Mouse (Mus musculus): ENCODE data around the gene Dpyd. TPM values are rescaled to one million over a fixed set of nuclear protein-coding genes. Genes with fewer than 3 reads are reported as not detected.

Gene Dpyd
- polyA plus RNA-seq, 1 experiment from 2014 or later: 3.6 TPM

DNA sequence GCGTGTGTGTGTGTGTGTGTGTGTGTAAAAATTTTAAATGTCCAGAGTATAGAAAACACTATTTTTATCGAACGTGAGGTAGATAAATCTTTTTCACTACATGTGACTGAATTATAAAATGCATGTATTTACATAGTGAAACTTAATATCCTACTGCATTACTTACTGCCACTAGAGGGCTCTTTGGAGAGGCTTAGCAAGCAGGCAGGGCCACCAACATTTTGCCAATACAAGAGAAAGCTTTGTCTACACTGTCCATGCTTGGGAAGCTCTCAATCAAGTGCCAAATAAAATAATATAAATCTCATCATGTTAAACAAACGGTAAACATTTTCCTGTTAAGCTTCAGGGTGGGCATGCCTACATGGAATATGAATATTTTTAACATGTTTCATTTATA, 429.9 kb downstream of the Dpyd start:
- Histone ChIP-seq H3K27me3 (ENCODE audit: control insufficient read depth, insufficient read depth, low read length) (no peaks in the 10 kb centered on the region), H3K9me3 (ENCODE audit: control insufficient read depth, low read length) (no peaks in the 10 kb centered on the region), H3K4me2 (replicated peaks; ENCODE audit: low read depth, low read length) (no peak overlapping the region), H3K27ac (ENCODE audit: low read depth, low read length) (no peak overlapping the region), H3K9ac (ENCODE audit: low read depth, low read length) (no peak overlapping the region), H3K4me1 (replicated peaks; ENCODE audit: control insufficient read depth, insufficient read depth, low read length) (no peaks in the 10 kb centered on the region), H3K4me3 (ENCODE audit: low read depth, low read length) (no peak overlapping the region), H3K36me3 (ENCODE audit: control insufficient read depth, insufficient read depth, low read length) (no peaks in the 10 kb centered on the region)
- no peak for ATAC-seq (ENCODE audit: low FRiP score)
- DNase-seq (ENCODE audit: low spot score): no peak
- WGBS: 85% methylated on average over 4 of the region's 4 CpGs

DNA sequence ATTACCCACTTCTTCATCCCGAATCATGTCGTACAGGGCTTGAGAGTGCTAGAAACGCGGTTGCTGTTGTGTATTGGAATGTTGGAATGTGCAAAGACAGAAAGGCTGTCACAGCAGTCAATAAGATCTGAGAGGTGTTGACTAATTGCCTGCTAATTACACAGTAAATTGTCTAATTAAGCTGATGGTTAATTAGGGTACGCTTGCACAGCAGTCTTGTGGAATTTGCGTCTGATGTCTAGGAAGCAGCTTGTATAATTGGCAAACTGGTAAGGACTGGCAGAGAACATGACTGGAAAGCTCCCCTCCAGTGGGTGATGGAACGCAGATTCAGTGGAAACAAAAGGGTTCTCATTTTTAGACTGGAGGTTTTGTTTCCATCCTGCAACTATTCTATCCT, 459.3 kb downstream of the Dpyd start:
- ATAC-seq (ENCODE audit: low FRiP score): no peak
- Histone ChIP-seq H3K9ac (ENCODE audit: low read depth, low read length) (no peak overlapping the region), H3K4me2 (replicated peaks; ENCODE audit: low read depth, low read length) (no peak overlapping the region), H3K36me3 (ENCODE audit: control insufficient read depth, insufficient read depth, low read length) (no peaks in the 10 kb centered on the region), H3K4me1 (replicated peaks; ENCODE audit: control insufficient read depth, insufficient read depth, low read length) (no peaks in the 10 kb centered on the region), H3K4me3 (ENCODE audit: low read depth, low read length) (no peak overlapping the region), H3K9me3 (ENCODE audit: control insufficient read depth, low read length) (no peaks in the 10 kb centered on the region), H3K27me3 (ENCODE audit: control insufficient read depth, insufficient read depth, low read length) (no peaks in the 10 kb centered on the region), H3K27ac (ENCODE audit: low read depth, low read length) (no peak overlapping the region)
- 80% methylated on average over 7 of the region's 7 CpGs for WGBS
- DNase-seq (ENCODE audit: low spot score): no peak

DNA sequence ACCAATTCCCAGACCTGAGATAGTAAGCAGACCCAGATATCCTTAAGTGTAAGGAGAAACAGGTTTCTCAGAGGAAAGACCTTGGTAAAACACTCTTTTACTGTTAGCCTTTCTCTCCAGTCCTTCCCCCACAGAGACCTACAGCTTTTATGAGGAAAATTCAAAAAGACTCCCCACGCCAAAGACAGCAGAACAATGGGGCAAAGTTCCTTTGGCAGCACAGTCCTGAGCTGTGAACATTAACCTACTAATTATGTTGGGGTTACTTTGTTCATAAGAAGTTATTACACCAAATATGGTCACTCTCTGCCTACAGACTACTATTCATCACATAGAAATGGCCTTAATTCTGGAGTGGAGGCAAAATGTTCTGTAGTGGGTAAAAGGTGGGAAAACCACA, 480.7 kb downstream of the Dpyd start:
- ATAC-seq (ENCODE audit: low FRiP score) (no peak), DNase-seq (ENCODE audit: low spot score) (no peak)
- no peaks in the 10 kb centered on the region for H3K4me1 ChIP-seq (replicated peaks; ENCODE audit: control insufficient read depth, insufficient read depth, low read length)
- H3K9me3 ChIP-seq (ENCODE audit: control insufficient read depth, low read length): no peaks in the 10 kb centered on the region
- no peak overlapping the region for H3K27ac ChIP-seq (ENCODE audit: low read depth, low read length)
- no peak overlapping the region for H3K4me2 ChIP-seq (replicated peaks; ENCODE audit: low read depth, low read length)
- no peak overlapping the region for H3K9ac ChIP-seq (ENCODE audit: low read depth, low read length)
- no peaks in the 10 kb centered on the region for H3K36me3 ChIP-seq (ENCODE audit: control insufficient read depth, insufficient read depth, low read length)
- H3K27me3 ChIP-seq (ENCODE audit: control insufficient read depth, insufficient read depth, low read length): no peaks in the 10 kb centered on the region
- H3K4me3 ChIP-seq (ENCODE audit: low read depth, low read length): no peak overlapping the region
- 71% methylated on average over 1 of the region's 1 CpGs for WGBS

DNA sequence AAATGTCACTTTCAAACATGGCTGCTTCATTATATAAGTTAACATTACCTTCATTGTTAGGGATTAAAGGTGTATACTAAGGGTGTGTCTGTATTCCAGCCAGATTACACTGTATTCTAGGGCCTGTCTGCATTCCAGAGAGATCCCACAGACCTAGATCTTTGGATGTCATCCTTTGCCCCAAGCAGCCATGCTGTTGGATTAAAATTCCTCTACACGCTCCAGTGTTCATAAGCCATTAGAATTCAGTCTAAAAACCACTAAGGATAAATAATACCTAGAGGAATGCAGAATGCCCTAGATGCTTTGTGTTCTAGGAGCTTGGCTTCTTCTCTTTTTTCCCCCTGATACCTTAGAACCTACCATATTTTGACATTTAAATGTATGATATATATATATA, 494.2 kb downstream of the Dpyd start:
- no peak overlapping the region for H3K9ac ChIP-seq (ENCODE audit: low read depth, low read length)
- DNase-seq (ENCODE audit: low spot score): no peak
- H3K27me3 ChIP-seq (ENCODE audit: control insufficient read depth, insufficient read depth, low read length): no peaks in the 10 kb centered on the region
- H3K4me1 ChIP-seq (replicated peaks; ENCODE audit: control insufficient read depth, insufficient read depth, low read length): no peaks in the 10 kb centered on the region
- H3K9me3 ChIP-seq (ENCODE audit: control insufficient read depth, low read length): no peaks in the 10 kb centered on the region
- H3K4me2 ChIP-seq (replicated peaks; ENCODE audit: low read depth, low read length): no peak overlapping the region
- H3K36me3 ChIP-seq (ENCODE audit: control insufficient read depth, insufficient read depth, low read length): no peaks in the 10 kb centered on the region
- no peak overlapping the region for H3K27ac ChIP-seq (ENCODE audit: low read depth, low read length)
- no peak overlapping the region for H3K4me3 ChIP-seq (ENCODE audit: low read depth, low read length)
- WGBS: 89% methylated on average over 1 of the region's 1 CpGs
- no peak for ATAC-seq (ENCODE audit: low FRiP score)

DNA sequence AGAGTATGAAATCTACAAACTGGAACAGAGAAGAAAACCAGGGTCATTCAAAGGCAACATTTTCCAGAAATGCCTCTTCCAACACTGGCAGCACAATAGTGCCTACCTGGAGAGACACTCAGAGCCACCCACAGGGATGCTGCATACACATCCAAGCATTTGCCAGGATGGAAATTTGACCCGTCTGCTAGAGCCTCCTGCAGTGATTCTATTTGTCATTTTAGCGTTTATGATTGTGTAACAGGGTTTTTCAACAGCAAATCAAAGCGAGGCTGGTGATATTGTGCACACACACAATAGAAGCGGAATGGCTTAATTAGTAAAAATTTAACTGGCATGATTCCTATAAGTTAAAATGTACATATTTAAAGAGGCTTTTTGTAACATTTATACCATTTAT, 501.3 kb downstream of the Dpyd start:
- no peaks in the 10 kb centered on the region for H3K9me3 ChIP-seq (ENCODE audit: control insufficient read depth, low read length)
- H3K9ac ChIP-seq (ENCODE audit: low read depth, low read length): no peak overlapping the region
- WGBS: 47% methylated on average over 4 of the region's 4 CpGs
- DNase-seq (ENCODE audit: low spot score): no peak
- H3K27ac ChIP-seq (ENCODE audit: low read depth, low read length): no peak overlapping the region
- H3K4me3 ChIP-seq (ENCODE audit: low read depth, low read length): no peak overlapping the region
- 0 out of 2 replicates have a peak, but pooled peaks have one; percentile 47 for ATAC-seq (ENCODE audit: low FRiP score)
- no peaks in the 10 kb centered on the region for H3K36me3 ChIP-seq (ENCODE audit: control insufficient read depth, insufficient read depth, low read length)
- no peaks in the 10 kb centered on the region for H3K27me3 ChIP-seq (ENCODE audit: control insufficient read depth, insufficient read depth, low read length)
- H3K4me1 ChIP-seq (replicated peaks; ENCODE audit: control insufficient read depth, insufficient read depth, low read length): no peaks in the 10 kb centered on the region
- no peak overlapping the region for H3K4me2 ChIP-seq (replicated peaks; ENCODE audit: low read depth, low read length)

DNA sequence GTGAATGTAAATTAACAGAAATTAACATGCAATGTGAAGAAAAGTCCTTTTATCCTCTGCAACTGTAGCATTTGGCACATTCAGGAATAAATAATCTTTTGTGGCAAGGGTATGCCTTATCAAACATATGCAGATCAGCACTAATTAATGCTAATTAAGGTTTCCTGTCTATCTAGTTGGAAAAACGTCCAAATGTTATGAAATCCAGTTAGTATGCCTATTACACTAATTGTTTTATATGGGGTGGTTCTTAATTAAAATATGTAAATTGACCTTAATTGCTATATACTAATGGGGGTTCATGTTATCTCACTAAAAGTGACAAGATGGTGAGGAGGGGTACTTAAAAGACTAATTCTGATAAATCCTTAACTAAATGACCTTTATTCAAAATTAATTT, 501.7 kb downstream of the Dpyd start:
- H3K4me3 ChIP-seq (ENCODE audit: low read depth, low read length): no peak overlapping the region
- H3K27me3 ChIP-seq (ENCODE audit: control insufficient read depth, insufficient read depth, low read length): no peaks in the 10 kb centered on the region
- 24% methylated on average over 1 of the region's 1 CpGs for WGBS
- no peak overlapping the region for H3K4me2 ChIP-seq (replicated peaks; ENCODE audit: low read depth, low read length)
- H3K27ac ChIP-seq (ENCODE audit: low read depth, low read length): no peak overlapping the region
- H3K4me1 ChIP-seq (replicated peaks; ENCODE audit: control insufficient read depth, insufficient read depth, low read length): no peaks in the 10 kb centered on the region
- H3K36me3 ChIP-seq (ENCODE audit: control insufficient read depth, insufficient read depth, low read length): no peaks in the 10 kb centered on the region
- ATAC-seq (ENCODE audit: low FRiP score) (no peak), DNase-seq (ENCODE audit: low spot score) (no peak)
- H3K9ac ChIP-seq (ENCODE audit: low read depth, low read length): no peak overlapping the region
- no peaks in the 10 kb centered on the region for H3K9me3 ChIP-seq (ENCODE audit: control insufficient read depth, low read length)

DNA sequence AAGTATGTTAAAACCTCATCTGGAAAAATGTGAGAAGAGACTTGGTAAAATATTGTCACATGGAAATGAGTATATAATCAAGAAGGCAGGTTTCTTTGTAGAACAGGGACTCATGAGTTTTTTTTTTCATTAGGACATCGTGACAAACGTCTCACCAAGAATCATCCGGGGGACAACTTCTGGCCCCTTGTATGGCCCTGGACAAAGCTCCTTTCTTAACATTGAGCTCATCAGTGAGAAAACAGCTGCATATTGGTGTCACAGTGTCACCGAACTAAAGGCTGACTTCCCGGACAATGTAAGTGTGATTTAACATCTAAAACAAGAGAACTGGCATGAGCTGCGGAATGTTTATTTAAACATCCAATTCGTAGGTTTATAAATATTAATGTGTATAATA, 502.8 kb downstream of the Dpyd start:
- no peak overlapping the region for H3K4me3 ChIP-seq (ENCODE audit: low read depth, low read length)
- 45% methylated on average over 7 of the region's 7 CpGs for WGBS
- no peaks in the 10 kb centered on the region for H3K4me1 ChIP-seq (replicated peaks; ENCODE audit: control insufficient read depth, insufficient read depth, low read length)
- H3K9me3 ChIP-seq (ENCODE audit: control insufficient read depth, low read length): no peaks in the 10 kb centered on the region
- H3K4me2 ChIP-seq (replicated peaks; ENCODE audit: low read depth, low read length): no peak overlapping the region
- H3K27me3 ChIP-seq (ENCODE audit: control insufficient read depth, insufficient read depth, low read length): no peaks in the 10 kb centered on the region
- no peak for ATAC-seq (ENCODE audit: low FRiP score)
- H3K27ac ChIP-seq (ENCODE audit: low read depth, low read length): no peak overlapping the region
- no peaks in the 10 kb centered on the region for H3K36me3 ChIP-seq (ENCODE audit: control insufficient read depth, insufficient read depth, low read length)
- DNase-seq (ENCODE audit: low spot score): no peak
- no peak overlapping the region for H3K9ac ChIP-seq (ENCODE audit: low read depth, low read length)

DNA sequence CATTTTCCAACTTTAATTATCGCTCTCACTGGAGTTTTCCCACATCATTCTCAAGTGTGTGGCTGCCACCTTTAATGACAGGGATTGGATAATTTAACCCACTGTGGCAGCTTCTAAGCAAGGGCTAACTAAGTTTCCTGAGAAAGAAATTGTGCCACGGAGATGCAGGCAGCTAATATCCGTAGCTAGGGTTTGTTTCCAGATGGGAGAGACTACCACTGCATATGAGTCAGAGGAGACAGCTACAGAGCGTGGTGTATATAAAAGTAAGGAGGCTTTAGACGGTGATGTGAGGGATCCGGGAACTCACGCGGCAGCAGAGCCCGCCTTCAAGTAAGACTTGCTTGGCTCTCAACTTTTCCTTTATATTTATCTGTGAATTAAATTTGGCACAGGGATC, 505.3 kb downstream of the Dpyd start:
- WGBS: 83% methylated on average over 9 of the region's 9 CpGs
- Histone ChIP-seq H3K4me2 (replicated peaks; ENCODE audit: low read depth, low read length) (no peak overlapping the region), H3K9me3 (ENCODE audit: control insufficient read depth, low read length) (no peaks in the 10 kb centered on the region), H3K36me3 (ENCODE audit: control insufficient read depth, insufficient read depth, low read length) (no peaks in the 10 kb centered on the region), H3K4me3 (ENCODE audit: low read depth, low read length) (no peak overlapping the region), H3K27me3 (ENCODE audit: control insufficient read depth, insufficient read depth, low read length) (no peaks in the 10 kb centered on the region), H3K27ac (ENCODE audit: low read depth, low read length) (no peak overlapping the region), H3K4me1 (replicated peaks; ENCODE audit: control insufficient read depth, insufficient read depth, low read length) (no peaks in the 10 kb centered on the region), H3K9ac (ENCODE audit: low read depth, low read length) (no peak overlapping the region)
- DNase-seq (ENCODE audit: low spot score) (no peak), ATAC-seq (ENCODE audit: low FRiP score) (no peak)

DNA sequence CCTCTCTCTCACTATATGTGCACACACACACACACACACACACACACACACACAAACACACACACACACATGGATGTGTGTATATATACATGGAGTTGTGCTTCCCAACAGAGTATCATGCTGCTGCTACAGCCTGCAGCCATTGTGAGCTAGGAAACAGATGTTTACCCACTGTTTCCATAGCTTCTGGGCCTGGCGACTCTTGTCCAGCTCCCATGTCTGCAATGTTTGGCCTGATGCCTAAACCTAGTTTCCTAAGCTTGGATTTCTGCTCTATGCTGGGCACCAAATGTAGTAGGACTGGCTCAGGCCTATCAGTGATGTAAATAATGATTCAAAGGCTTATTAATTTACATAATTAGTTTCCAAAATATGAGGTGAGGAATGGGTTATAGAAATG, 524.7 kb downstream of the Dpyd start:
- Histone ChIP-seq H3K9ac (ENCODE audit: low read depth, low read length) (no peak overlapping the region), H3K36me3 (ENCODE audit: control insufficient read depth, insufficient read depth, low read length) (no peaks in the 10 kb centered on the region), H3K4me3 (ENCODE audit: low read depth, low read length) (no peak overlapping the region), H3K27ac (ENCODE audit: low read depth, low read length) (no peak overlapping the region), H3K9me3 (ENCODE audit: control insufficient read depth, low read length) (no peaks in the 10 kb centered on the region), H3K4me1 (replicated peaks; ENCODE audit: control insufficient read depth, insufficient read depth, low read length) (no peaks in the 10 kb centered on the region), H3K27me3 (ENCODE audit: control insufficient read depth, insufficient read depth, low read length) (no peaks in the 10 kb centered on the region), H3K4me2 (replicated peaks; ENCODE audit: low read depth, low read length) (no peak overlapping the region)
- 65% methylated on average over 1 of the region's 1 CpGs for WGBS
- ATAC-seq (ENCODE audit: low FRiP score) (no peak), DNase-seq (ENCODE audit: low spot score) (no peak)

Data from hindbrain, embryonic 11.5 days (tissue).